Mouse (Mus musculus) MEL (cell line): Measurements from ENCODE around the gene Ern1.

ENCODE experiments used
- CTCF ChIP-seq, 3 experiments: IDR thresholded peaks in 2 of 3; conservative IDR thresholded peaks in 1 of 3; 2 replicates each; pipeline ENCODE4 v1.5.1; 2011 to 2012; ENCODE audit warnings: low read length in 3 of 3, low read depth in 2 of 3, mild to moderate bottlenecking in 2 of 3, improper control_type of control experiment in 1 of 3, inconsistent platforms in 1 of 3, mixed read lengths in 1 of 3, moderate library complexity in 1 of 3; ENCODE audit not compliant: control insufficient read depth in 1 of 3, insufficient read depth in 1 of 3, poor library complexity in 1 of 3, severe bottlenecking in 1 of 3
- E2F4 ChIP-seq: IDR thresholded peaks from 2 replicates; pipeline ENCODE4 v1.6.1; 2011; ENCODE audit warnings: low read depth, low read length, improper control_type of control experiment, borderline replicate concordance
- MAX ChIP-seq: IDR thresholded peaks from 2 replicates; pipeline ENCODE4 v1.6.1; 2011; ENCODE audit warnings: low read length, improper control_type of control experiment
- TAL1 ChIP-seq: IDR thresholded peaks from 2 replicates; pipeline ENCODE4 v1.6.1; 2012; ENCODE audit warnings: mild to moderate bottlenecking, inconsistent platforms, low read length, moderate library complexity, mixed read lengths
- TCF12 ChIP-seq: IDR thresholded peaks from 2 replicates; pipeline ENCODE4 v1.6.1; 2014; ENCODE audit warnings: low read depth, mild to moderate bottlenecking, inconsistent platforms, low read length, improper control_type of control experiment, moderate library complexity

GRCm38 (mm10) chr11:106504129-106504528, 16.5 kb upstream of the Ern1 start:
- TF ChIP-seq MAX (no peak), TCF12 (no peak), TAL1 (peak; percentile 34; the same call in 1 of the 2 replicates), E2F4 (no peak), CTCF (IDR thresholded peaks at IDR 0.05 in 2 of 3, conservative IDR thresholded peaks at IDR 0.05 in 1 of 3; ENCODE audit: control insufficient read depth in 1 of 3, insufficient read depth in 1 of 3, low read depth in 2 of 3, low read length in 3 of 3, poor library complexity in 1 of 3, severe bottlenecking in 1 of 3) (no peak)
